Mouse (Mus musculus) heart, adult 9 months (tissue): ENCODE data around the gene Fxn.

Source experiments
- DNase-seq, 2 experiments: peaks; one replicate each; pipeline ENCODE4 v3.0.0; 2022; ENCODE audit warnings: low spot score in 2 of 2

The Fxn gene

GRCm38 (mm10) chr19:24300994-24301767 lies 20.8 kb upstream of the Fxn start:
- peak; percentile 46 to 52 for DNase-seq

- no peak for DNase-seq
Measured at GRCm38 (mm10) chr19:24293537-24293936, 13.1 kb upstream of the Fxn start.

- peak in 1 of 2 experiments; percentile 49 for DNase-seq
Measured at GRCm38 (mm10) chr19:24284187-24284586, 3.8 kb upstream of the Fxn start.

- DNase-seq, result no peak
Measured at GRCm38 (mm10) chr19:24281288-24281980, 1.0 kb upstream of the Fxn start.

GRCm38 (mm10) chr19:24279706-24280600 lies 452 bp downstream of the Fxn start:
- peak; percentile 79 for DNase-seq

- DNase-seq, result no peak
Measured at GRCm38 (mm10) chr19:24278859-24279258, 1.5 kb downstream of the Fxn start.

GRCm38 (mm10) chr19:24274281-24274680 lies 6.1 kb downstream of the Fxn start:
- DNase-seq, result no peak

- DNase-seq, result peak; percentile 75
Measured at GRCm38 (mm10) chr19:24271746-24272426, 8.5 kb downstream of the Fxn start.

- DNase-seq, result peak; percentile 30 to 68
Measured at GRCm38 (mm10) chr19:24271326-24271725, 9.1 kb downstream of the Fxn start.

GRCm38 (mm10) chr19:24268531-24268930 lies 11.9 kb downstream of the Fxn start:
- DNase-seq, result no peak

GRCm38 (mm10) chr19:24266046-24266830 lies 14.2 kb downstream of the Fxn start:
- DNase-seq, result no peak

- DNase-seq, result peak; percentile 70 to 79
Measured at GRCm38 (mm10) chr19:24264991-24265390, 15.4 kb downstream of the Fxn start.

- DNase-seq, result no peak
Measured at GRCm38 (mm10) chr19:24262736-24263135, 17.7 kb downstream of the Fxn start.

- DNase-seq, result no peak
Measured at GRCm38 (mm10) chr19:24259390-24260351, 20.7 kb downstream of the Fxn start.

- DNase-seq, result peak; percentile 35 to 44
Measured at GRCm38 (mm10) chr19:24258368-24258767, 22.0 kb downstream of the Fxn start.

GRCm38 (mm10) chr19:24257962-24258361 lies 22.4 kb downstream of the Fxn start:
- no peak for DNase-seq

- DNase-seq, result no peak
Measured at GRCm38 (mm10) chr19:24253657-24254260, 26.6 kb downstream of the Fxn start.

GRCm38 (mm10) chr19:24251869-24252268 lies 28.5 kb downstream of the Fxn start:
- peak; percentile 45 to 72 for DNase-seq

GRCm38 (mm10) chr19:24243340-24243739 lies 37.1 kb downstream of the Fxn start:
- DNase-seq, result no peak
